Mouse (Mus musculus) ES-Bruce4 (cell line): ENCODE data around the gene Apoc1.

ENCODE experiments used
- CTCF ChIP-seq: IDR thresholded peaks from one replicate; pipeline ENCODE4 v1.8.1; 2011; ENCODE audit warnings: low read depth, low read length
- EP300 ChIP-seq: IDR thresholded peaks from 2 replicates; pipeline ENCODE4 v1.6.1; 2011; ENCODE audit warnings: low read depth, low read length; ENCODE audit not compliant: insufficient read depth

DNA sequence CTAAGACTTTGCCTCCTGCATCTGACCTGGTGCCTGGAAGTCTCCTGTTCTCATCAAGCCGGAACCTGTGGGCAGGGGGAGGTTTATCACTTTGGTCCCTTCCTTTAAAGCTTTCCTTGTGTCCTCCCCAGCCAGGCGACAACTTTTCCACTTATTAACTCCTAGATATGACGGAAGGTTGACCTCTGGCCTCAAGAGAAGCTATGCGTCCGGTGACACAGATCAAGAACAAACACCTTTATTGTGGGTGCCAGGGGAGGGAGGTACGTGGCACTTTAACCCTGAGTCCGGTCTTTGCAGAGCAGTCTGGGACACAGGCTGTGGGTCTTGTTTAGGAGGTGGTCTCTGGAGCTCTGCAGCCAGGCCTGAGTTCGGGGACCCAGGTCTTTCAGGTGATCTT lies 14.6 kb downstream of the Apoc1 start, which contains the start of gene Apoc2:
- TF ChIP-seq EP300 (no peak), CTCF (no peak)
